Comparison of ENCODE assay signal across 9 mouse cellular contexts in genomic region chr6:17400147-17400546, GRCm38 (mm10).
DNase-seq lines count a peak whose midpoint lies in the region; ATAC-seq lines count a peak whose summit lies in the region.
"Had no signal": no experiment of that assay in that cellular context is flagged by ENCODE, and none has a peak within 500 bp of the region (broad histone marks: within the 10 kb centered on the region; RNA-seq: fewer than 3 reads in every experiment).

No protein-coding gene starts in this region.

- no peak for DNase-seq in embryonic facial prominence, embryonic 10.5 days (ENCODE audit: low spot score)
- no peak for DNase-seq in limb, embryonic 10.5 days (ENCODE audit: low spot score)
- DNase-seq in lung, postnatal 10 days = peak; percentile 44
- DNase-seq in layer of hippocampus, adult 8-10 months (ENCODE audit: low spot score in 2 of 2) = no peak
- DNase-seq in thymus, postnatal 0 days (ENCODE audit: low spot score) = no peak

- no peaks in the 10 kb centered on the region for H3K27me3 ChIP-seq in embryonic facial prominence, embryonic 13.5 days
- H3K27me3 ChIP-seq in embryonic facial prominence, embryonic 10.5 days (replicated peaks; ENCODE audit: low read depth, poor library complexity, severe bottlenecking) = no peaks in the 10 kb centered on the region
- no peaks in the 10 kb centered on the region for H3K27me3 ChIP-seq in limb, embryonic 13.5 days
- H3K27me3 ChIP-seq in limb, embryonic 10.5 days (ENCODE audit: low read depth, poor library complexity, severe bottlenecking) = no peaks in the 10 kb centered on the region
- H3K27me3 ChIP-seq: midbrain, embryonic 15.5 days had no signal

- 75% methylated on average over 2 of the region's 2 CpGs for WGBS in embryonic facial prominence, embryonic 13.5 days
- WGBS in embryonic facial prominence, embryonic 10.5 days = 70% methylated on average over 2 of the region's 2 CpGs
- WGBS in limb, embryonic 13.5 days = 77% methylated on average over 2 of the region's 2 CpGs
- 83% methylated on average over 2 of the region's 2 CpGs for WGBS in limb, embryonic 10.5 days

- no peaks in the 10 kb centered on the region for H3K36me3 ChIP-seq in embryonic facial prominence, embryonic 13.5 days
- H3K36me3 ChIP-seq in embryonic facial prominence, embryonic 10.5 days (replicated peaks) = no peaks in the 10 kb centered on the region
- no peaks in the 10 kb centered on the region for H3K36me3 ChIP-seq in limb, embryonic 13.5 days
- H3K36me3 ChIP-seq in limb, embryonic 10.5 days = no peaks in the 10 kb centered on the region
- H3K36me3 ChIP-seq: midbrain, embryonic 15.5 days had no signal

- no peak overlapping the region for H3K4me3 ChIP-seq in embryonic facial prominence, embryonic 13.5 days
- no peak overlapping the region for H3K4me3 ChIP-seq in embryonic facial prominence, embryonic 10.5 days
- H3K4me3 ChIP-seq in limb, embryonic 13.5 days = no peak overlapping the region
- no peak overlapping the region for H3K4me3 ChIP-seq in limb, embryonic 10.5 days
- H3K4me3 ChIP-seq: midbrain, embryonic 15.5 days had no signal

- H3K4me1 ChIP-seq in embryonic facial prominence, embryonic 13.5 days = no peaks in the 10 kb centered on the region
- no peaks in the 10 kb centered on the region for H3K4me1 ChIP-seq in embryonic facial prominence, embryonic 10.5 days
- no peaks in the 10 kb centered on the region for H3K4me1 ChIP-seq in limb, embryonic 13.5 days
- H3K4me1 ChIP-seq in limb, embryonic 10.5 days = no peaks in the 10 kb centered on the region
- H3K4me1 ChIP-seq: midbrain, embryonic 15.5 days had no signal

- H3K9me3 ChIP-seq in embryonic facial prominence, embryonic 13.5 days = no peaks in the 10 kb centered on the region
- no peaks in the 10 kb centered on the region for H3K9me3 ChIP-seq in embryonic facial prominence, embryonic 10.5 days
- no peaks in the 10 kb centered on the region for H3K9me3 ChIP-seq in limb, embryonic 13.5 days
- H3K9me3 ChIP-seq in limb, embryonic 10.5 days (replicated peaks) = no peaks in the 10 kb centered on the region
- H3K9me3 ChIP-seq: midbrain, embryonic 15.5 days had no signal

- no peak overlapping the region for H3K4me2 ChIP-seq in embryonic facial prominence, embryonic 13.5 days
- H3K4me2 ChIP-seq in limb, embryonic 13.5 days (replicated peaks) = no peak overlapping the region
- H3K4me2 ChIP-seq: midbrain, embryonic 15.5 days had no signal

- no peak overlapping the region for H3K9ac ChIP-seq in embryonic facial prominence, embryonic 13.5 days
- no peak overlapping the region for H3K9ac ChIP-seq in limb, embryonic 13.5 days
- H3K9ac ChIP-seq: midbrain, embryonic 15.5 days had no signal

- H3K27ac ChIP-seq in embryonic facial prominence, embryonic 13.5 days = 0 out of 2 replicates have a peak overlapping the region, but pooled peaks have one; percentile 23
- H3K27ac ChIP-seq in embryonic facial prominence, embryonic 10.5 days (replicated peaks) = no peak overlapping the region
- H3K27ac ChIP-seq in limb, embryonic 13.5 days = no peak overlapping the region
- no peak overlapping the region for H3K27ac ChIP-seq in limb, embryonic 10.5 days
- H3K27ac ChIP-seq: midbrain, embryonic 15.5 days had no signal

- 0 out of 2 replicates have a peak, but pooled peaks have one; percentile 43 for ATAC-seq in embryonic facial prominence, embryonic 13.5 days (ENCODE audit: insufficient number of reproducible peaks, insufficient read depth, low FRiP score, low TSS enrichment, low read depth)
- 0 out of 2 replicates have a peak, but pooled peaks have one; percentile 40 for ATAC-seq in limb, embryonic 13.5 days (ENCODE audit: low FRiP score, low read depth)
- peak; percentile 84 for ATAC-seq in common myeloid progenitor, adult 5-6 weeks (replicated peaks; ENCODE audit: low read depth, poor library complexity, severe bottlenecking)
- ATAC-seq: midbrain, embryonic 15.5 days had no signal
